Mouse (Mus musculus) E14TG2a.4 (cell line): ENCODE measurements around the gene Asphd2.

Experiments
- H3K27me3 ChIP-seq: 2 replicates; pipeline ENCODE4 v1.6.1; 2014; ENCODE audit warnings: low read length, control low read depth; ENCODE audit not compliant: insufficient read depth
- H3K36me3 ChIP-seq: 2 replicates; pipeline ENCODE4 v1.6.1; 2014; ENCODE audit warnings: low read length, control low read depth; ENCODE audit not compliant: insufficient read depth
- H3K4me1 ChIP-seq: replicated peaks from 2 replicates; pipeline ENCODE4 v1.6.1; 2014; ENCODE audit warnings: low read depth, low read length, control low read depth
- H3K4me3 ChIP-seq: replicated peaks from 2 replicates; pipeline ENCODE4 v1.5.1; 2014; ENCODE audit warnings: mild to moderate bottlenecking, low read length
- H3K9me3 ChIP-seq: 2 replicates; pipeline ENCODE4 v1.6.1; 2014; ENCODE audit warnings: low read length, control low read depth
- CTCF ChIP-seq: conservative IDR thresholded peaks from 2 replicates; pipeline ENCODE4 v1.5.1; 2014; ENCODE audit warnings: low read length
- NANOG ChIP-seq: IDR thresholded peaks from 2 replicates; pipeline ENCODE4 v1.6.1; 2014; ENCODE audit warnings: borderline replicate concordance, low read length, mixed read lengths
- POU5F1 ChIP-seq: IDR thresholded peaks from 2 replicates; pipeline ENCODE4 v1.6.1; 2014; ENCODE audit warnings: low read length, borderline replicate concordance

Asphd2 gene

GRCm38 (mm10) chr5:112382641-112383330 lies 11.9 kb downstream of the Asphd2 start:
- H3K27me3 ChIP-seq = no peaks in the 10 kb centered on the region
- no peak for TF ChIP-seq CTCF
- TF ChIP-seq NANOG = no peak
- no peak for TF ChIP-seq POU5F1
- H3K9me3 ChIP-seq = no peaks in the 10 kb centered on the region
- no peak overlapping the region for H3K4me3 ChIP-seq
- H3K36me3 ChIP-seq = peaks cover 32% of the 10 kb centered on the region
- H3K4me1 ChIP-seq = peaks cover 22% of the 10 kb centered on the region

- H3K4me3 ChIP-seq = no peak overlapping the region
- no peaks in the 10 kb centered on the region for H3K9me3 ChIP-seq
- no peak for TF ChIP-seq CTCF
- TF ChIP-seq POU5F1 = no peak
- no peak for TF ChIP-seq NANOG
- peaks cover 38% of the 10 kb centered on the region for H3K36me3 ChIP-seq
- H3K4me1 ChIP-seq = peaks cover 22% of the 10 kb centered on the region
- no peaks in the 10 kb centered on the region for H3K27me3 ChIP-seq
Observed at GRCm38 (mm10) chr5:112382042-112382441, 12.6 kb downstream of the Asphd2 start.

DNA sequence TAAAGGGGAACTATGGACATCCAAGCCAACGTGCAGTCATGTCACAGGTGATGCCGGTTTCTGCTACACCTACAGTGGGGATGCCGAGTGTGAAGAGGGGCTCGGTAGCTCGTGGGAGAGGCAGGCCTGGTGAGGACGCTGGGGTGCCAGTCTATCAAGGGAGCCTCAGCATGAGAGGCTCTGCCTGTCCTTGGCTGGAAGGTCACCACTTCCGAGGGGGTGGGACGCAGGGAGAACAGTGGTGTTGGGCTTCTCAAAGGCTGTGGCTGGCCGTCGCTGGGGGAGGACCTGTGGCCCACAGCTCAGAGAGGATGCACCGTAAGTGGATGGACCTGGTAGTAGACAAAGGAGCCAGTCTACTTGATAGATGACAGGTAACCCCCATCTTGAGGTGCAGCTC lies 13.5 kb downstream of the Asphd2 start:
- H3K27me3 ChIP-seq = no peaks in the 10 kb centered on the region
- H3K4me3 ChIP-seq = no peak overlapping the region
- TF ChIP-seq POU5F1 = no peak
- TF ChIP-seq NANOG = no peak
- TF ChIP-seq CTCF = no peak

DNA sequence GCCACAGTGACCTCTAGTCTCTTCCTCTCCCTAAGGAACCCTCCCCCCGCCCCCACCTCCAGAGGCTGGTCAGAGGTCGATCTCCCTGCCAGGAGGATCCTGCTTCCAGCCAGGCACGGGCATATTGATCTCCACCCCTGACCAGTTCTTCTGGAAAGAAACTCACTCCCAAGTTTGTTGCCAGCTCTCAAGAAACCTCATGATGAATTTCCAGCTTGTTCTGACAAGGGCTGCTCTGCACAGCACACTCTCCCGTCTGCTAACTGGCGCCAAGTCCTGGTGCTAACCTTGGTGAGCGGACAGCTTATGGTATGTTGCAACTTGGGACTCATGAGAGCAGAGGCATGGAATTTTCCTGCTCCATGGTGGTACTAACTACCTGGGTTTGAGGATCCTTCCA lies 15.9 kb downstream of the Asphd2 start:
- Histone ChIP-seq H3K4me1 (peaks cover 24% of the 10 kb centered on the region), H3K36me3 (peaks cover 62% of the 10 kb centered on the region), H3K9me3 (no peaks in the 10 kb centered on the region), H3K27me3 (no peaks in the 10 kb centered on the region), H3K4me3 (no peak overlapping the region)
- TF ChIP-seq NANOG (no peak), POU5F1 (no peak), CTCF (no peak)

More for the DNA sequence above, 13.5 kb downstream of the Asphd2 start:
- H3K36me3 ChIP-seq = peaks cover 40% of the 10 kb centered on the region
- H3K4me1 ChIP-seq = peaks cover 13% of the 10 kb centered on the region
- no peaks in the 10 kb centered on the region for H3K9me3 ChIP-seq

DNA sequence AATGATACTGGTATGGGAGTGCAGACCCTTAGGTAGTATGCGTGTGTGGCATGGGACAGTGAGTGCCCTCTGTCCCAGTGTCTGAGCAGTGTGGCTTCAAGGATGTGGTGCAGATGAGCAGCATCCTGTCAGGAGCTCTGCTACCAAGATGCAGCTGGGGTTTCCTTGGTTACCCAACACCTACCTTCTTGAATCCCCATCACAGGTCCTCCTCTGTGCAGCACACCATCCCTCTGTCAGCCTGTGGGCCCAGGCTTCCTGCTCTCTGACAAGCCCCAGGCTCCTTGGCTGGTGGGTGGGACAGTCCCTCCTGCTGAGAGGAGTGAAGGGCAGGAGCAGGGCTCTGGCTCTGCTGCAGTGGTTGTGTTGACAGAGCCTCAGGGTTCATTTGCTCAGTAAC lies 17.3 kb downstream of the Asphd2 start:
- no peak for TF ChIP-seq CTCF
- no peak for TF ChIP-seq NANOG
- no peak for TF ChIP-seq POU5F1
- Histone ChIP-seq H3K36me3 (peaks cover 76% of the 10 kb centered on the region), H3K4me3 (no peak overlapping the region), H3K4me1 (peaks cover 24% of the 10 kb centered on the region), H3K9me3 (no peaks in the 10 kb centered on the region), H3K27me3 (no peaks in the 10 kb centered on the region)

DNA sequence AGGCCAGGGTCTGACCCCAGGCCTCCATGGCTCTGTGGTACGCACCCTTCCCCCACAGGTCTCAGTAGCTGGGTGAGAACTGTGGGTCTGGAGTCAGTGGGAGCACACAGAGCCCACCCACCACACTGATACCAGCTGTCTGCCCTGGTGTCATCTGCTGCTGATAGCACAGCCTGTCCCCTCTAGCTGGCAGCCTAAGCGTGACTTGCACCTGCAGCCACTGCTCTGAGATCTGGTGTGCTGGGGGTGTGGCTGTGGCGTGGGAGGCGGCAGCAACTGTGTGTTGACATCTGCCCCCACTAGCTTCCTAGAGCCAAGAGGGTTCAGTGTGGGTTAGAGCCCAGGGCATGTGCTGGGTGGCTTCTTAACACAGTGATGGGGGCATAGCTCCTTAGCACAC lies 18.6 kb downstream of the Asphd2 start:
- no peak for TF ChIP-seq POU5F1
- no peak for TF ChIP-seq CTCF
- no peak for TF ChIP-seq NANOG
- Histone ChIP-seq H3K4me1 (peaks cover 27% of the 10 kb centered on the region), H3K36me3 (peaks cover 88% of the 10 kb centered on the region), H3K9me3 (no peaks in the 10 kb centered on the region), H3K4me3 (no peak overlapping the region), H3K27me3 (no peaks in the 10 kb centered on the region)

DNA sequence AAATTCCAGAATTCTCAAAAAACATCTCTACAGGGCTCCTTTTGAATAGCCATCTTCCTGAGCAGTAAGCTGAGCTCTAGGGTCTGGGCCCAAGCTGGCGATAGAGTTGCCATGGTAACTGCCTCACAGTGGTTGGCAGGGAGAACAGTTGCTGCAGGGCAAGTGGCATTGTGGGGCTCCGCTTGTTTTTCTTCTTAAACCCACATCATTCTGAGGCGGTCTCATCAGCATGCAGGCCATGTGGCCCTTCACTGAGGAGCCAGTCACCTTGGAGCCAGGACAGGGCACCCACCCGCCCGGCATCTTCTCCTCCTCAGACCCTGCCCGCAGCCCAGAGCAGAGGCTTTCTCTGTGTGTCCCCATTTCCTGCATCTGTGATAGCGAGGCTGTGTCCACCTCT lies 22.7 kb downstream of the Asphd2 start:
- Histone ChIP-seq H3K9me3 (no peaks in the 10 kb centered on the region), H3K27me3 (no peaks in the 10 kb centered on the region), H3K4me1 (peaks cover 27% of the 10 kb centered on the region), H3K36me3 (peaks cover 89% of the 10 kb centered on the region), H3K4me3 (no peak overlapping the region)
- no peak for TF ChIP-seq CTCF
- TF ChIP-seq POU5F1 = no peak
- TF ChIP-seq NANOG = no peak

DNA sequence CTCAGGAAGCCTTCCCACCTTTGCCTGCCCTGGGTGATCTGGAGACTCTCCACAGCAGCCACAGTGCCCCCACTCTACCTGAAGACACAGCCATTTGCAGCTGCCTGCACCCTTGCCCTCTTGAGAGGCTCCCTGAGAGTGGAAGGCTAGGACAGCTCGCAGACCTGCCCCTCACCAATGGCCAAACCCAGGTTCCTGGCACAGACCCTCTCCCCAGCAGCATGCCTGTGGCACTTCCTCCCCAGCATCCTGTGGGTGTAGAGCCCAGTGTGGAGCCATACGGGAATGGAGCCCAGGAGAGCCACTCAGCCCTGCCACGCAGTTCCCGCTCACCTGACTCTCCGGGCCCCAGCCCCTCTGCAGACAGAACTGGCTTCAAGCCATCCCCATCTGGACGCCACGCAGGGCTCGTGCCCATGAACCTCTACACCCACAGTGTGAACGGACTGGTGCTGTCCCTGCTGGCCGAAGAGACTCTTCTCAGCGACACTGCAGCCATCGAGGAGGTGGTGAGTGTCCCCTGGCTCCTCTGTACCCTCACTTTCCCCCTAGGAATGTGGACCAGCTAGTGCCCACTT lies 24.3 kb downstream of the Asphd2 start:
- Histone ChIP-seq H3K9me3 (no peaks in the 10 kb centered on the region), H3K4me3 (no peak overlapping the region), H3K36me3 (peaks cover 91% of the 10 kb centered on the region), H3K4me1 (peaks cover 30% of the 10 kb centered on the region), H3K27me3 (no peaks in the 10 kb centered on the region)
- no peak for TF ChIP-seq CTCF
- no peak for TF ChIP-seq NANOG
- no peak for TF ChIP-seq POU5F1
